Mouse (Mus musculus) inflammation-experienced regulatory T-cells, adult 16 weeks (primary cell): ENCODE data around the gene Olfr1101. TPM values are rescaled to one million over a fixed set of nuclear protein-coding genes. Genes with fewer than 3 reads are reported as not detected.

Source experiments
- polyA plus RNA-seq: library from polyadenylated mRNA; unstranded; fragments of 100-300 nt; shearing (Covaris generic); gene quantifications from one replicate; pipeline ENCODE4 v1.2.1, GENCODE M21; 2017

Gene Olfr1101
- polyA plus RNA-seq = not detected

DNA sequence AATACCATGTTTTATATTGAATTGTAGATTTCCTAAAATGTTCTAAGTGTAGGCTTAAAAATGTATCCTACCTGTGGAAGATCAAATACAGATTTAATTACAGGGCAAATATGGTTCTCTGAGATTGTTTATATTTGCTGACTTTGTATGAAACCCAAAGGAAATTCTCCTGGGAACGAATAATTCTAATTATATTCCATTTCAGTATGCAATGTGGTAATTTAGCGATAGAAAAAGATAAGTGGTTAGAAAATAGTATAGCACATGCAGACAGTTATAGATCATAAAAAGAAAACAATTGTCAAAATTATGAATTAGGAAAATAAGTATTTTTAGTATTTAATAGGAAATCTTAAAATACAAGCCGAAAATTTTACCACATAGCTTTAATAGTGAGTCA, at the start of gene Olfr1101:
TSS of gene Olfr1101 (minus strand) at position 101 of the 400 bp plus-strand sequence.

GRCm38 (mm10) chr2:87036431-87036830, 45.4 kb upstream of the Olfr1101 start, which contains the start of gene Olfr1105:
Gene Olfr1105, minus strand, starts transcription at chr2:87036531.

GRCm38 (mm10) chr2:87026980-87027379, 36.0 kb upstream of the Olfr1101 start, which contains the start of gene Olfr1104:
Gene Olfr1104, minus strand, starts transcription at chr2:87027080.

GRCm38 (mm10) chr2:86998098-86998497, 7.1 kb upstream of the Olfr1101 start, which contains the start of gene Olfr1102:
Gene Olfr1102, plus strand, starts transcription at chr2:86998398.

DNA sequence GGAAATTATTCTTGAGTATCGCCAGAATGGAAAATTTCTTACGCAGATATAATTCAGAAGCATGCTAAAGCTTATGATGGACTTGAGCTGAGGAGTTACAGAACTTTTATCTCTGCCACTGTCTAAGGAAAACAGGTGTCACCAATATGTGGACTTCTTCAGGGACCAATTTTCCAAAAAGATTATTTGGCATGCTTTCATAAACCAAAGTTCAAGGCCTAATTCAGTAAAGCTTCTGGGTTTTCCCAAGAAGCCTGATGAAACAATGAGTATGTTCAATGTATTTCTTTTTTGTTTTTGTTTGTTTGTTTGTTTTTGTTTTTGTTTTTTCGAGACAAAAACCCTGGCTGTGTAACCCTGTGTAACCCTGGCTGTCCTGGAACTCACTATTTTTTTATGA, 11.2 kb downstream of the Olfr1101 start, which contains the start of gene Olfr1100:
TSS of gene Olfr1100 (minus strand) at position 101 of the 400 bp plus-strand sequence.

GRCm38 (mm10) chr2:86960593-86960992, 30.4 kb downstream of the Olfr1101 start, which contains the start of gene Olfr1099:
Gene Olfr1099, minus strand, starts transcription at chr2:86960693.

Other genes with a start within 250 kb of the Olfr1101 start
- gene Olfr1090, start 232.2 kb downstream of the Olfr1101 start, polyA plus RNA-seq = not detected
- not detected for gene Olfr1093, start 208.7 kb downstream of the Olfr1101 start, polyA plus RNA-seq
- not detected for gene Olfr141, start 181.2 kb downstream of the Olfr1101 start, polyA plus RNA-seq
- gene Olfr1094, start 166.6 kb downstream of the Olfr1101 start, polyA plus RNA-seq = not detected
- gene Olfr1095, start 139.5 kb downstream of the Olfr1101 start, polyA plus RNA-seq = not detected
- gene Gm13723, start 116.4 kb downstream of the Olfr1101 start, polyA plus RNA-seq = not detected
- gene Olfr1097, start 99.0 kb downstream of the Olfr1101 start, polyA plus RNA-seq = not detected
- gene Olfr1098, start 66.7 kb downstream of the Olfr1101 start, polyA plus RNA-seq = not detected
- gene Olfr1099, start 30.5 kb downstream of the Olfr1101 start, polyA plus RNA-seq = not detected
- gene Olfr1100, start 11.3 kb downstream of the Olfr1101 start, polyA plus RNA-seq = not detected
- gene Olfr1102, start 7.2 kb upstream of the Olfr1101 start, polyA plus RNA-seq = not detected
- gene Olfr1104, start 35.9 kb upstream of the Olfr1101 start, polyA plus RNA-seq = not detected
- not detected for gene Olfr1105, start 45.3 kb upstream of the Olfr1101 start, polyA plus RNA-seq
- not detected for gene Olfr1106, start 61.1 kb upstream of the Olfr1101 start, polyA plus RNA-seq
- not detected for gene Olfr1107, start 84.6 kb upstream of the Olfr1101 start, polyA plus RNA-seq
- gene Olfr1109, start 104.8 kb upstream of the Olfr1101 start, polyA plus RNA-seq = not detected
- not detected for gene Olfr259, start 123.3 kb upstream of the Olfr1101 start, polyA plus RNA-seq
- gene Olfr1110, start 149.1 kb upstream of the Olfr1101 start, polyA plus RNA-seq = not detected
- not detected for gene Olfr1111, start 161.4 kb upstream of the Olfr1101 start, polyA plus RNA-seq
- gene Olfr1112, start 196.6 kb upstream of the Olfr1101 start, polyA plus RNA-seq = not detected
- gene Olfr1113, start 217.7 kb upstream of the Olfr1101 start, polyA plus RNA-seq = not detected